Mouse (Mus musculus) MN1 (cell line): ENCODE results near the gene Aspn.
"Not testable (repeated sequence)": the region's sequence is repeated elsewhere in the genome, so short reads cannot be mapped to it uniquely, and the experiment has no call there.

Experiments
- DNase-seq: peaks from one replicate; pipeline ENCODE4 v3.0.0-alpha.2; 2016; ENCODE audit warnings: low spot score

Aspn gene

GRCm38 (mm10) chr13:49584307-49585005 lies 40.2 kb downstream of the Aspn start:
- no peak for DNase-seq

DNA sequence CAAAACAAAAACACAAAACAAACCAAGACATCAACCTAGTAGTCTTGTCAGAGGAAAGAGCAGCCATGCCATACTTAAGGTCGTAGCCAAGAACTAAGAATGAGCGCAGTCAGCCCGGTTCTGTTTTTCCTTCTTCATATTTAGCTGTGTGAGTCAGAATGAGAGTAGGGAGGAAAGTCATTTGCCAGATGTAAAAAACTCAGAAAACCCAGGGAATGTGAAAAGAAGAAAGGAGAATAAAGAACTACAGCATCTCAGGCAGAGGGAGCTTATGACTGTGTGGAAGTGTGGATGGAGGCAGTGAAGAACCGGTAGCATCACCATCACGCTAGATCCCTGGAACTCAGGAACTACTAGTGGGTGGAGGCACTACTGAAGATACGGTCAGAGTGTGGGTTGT lies 41.8 kb downstream of the Aspn start:
- no peak for DNase-seq

DNA sequence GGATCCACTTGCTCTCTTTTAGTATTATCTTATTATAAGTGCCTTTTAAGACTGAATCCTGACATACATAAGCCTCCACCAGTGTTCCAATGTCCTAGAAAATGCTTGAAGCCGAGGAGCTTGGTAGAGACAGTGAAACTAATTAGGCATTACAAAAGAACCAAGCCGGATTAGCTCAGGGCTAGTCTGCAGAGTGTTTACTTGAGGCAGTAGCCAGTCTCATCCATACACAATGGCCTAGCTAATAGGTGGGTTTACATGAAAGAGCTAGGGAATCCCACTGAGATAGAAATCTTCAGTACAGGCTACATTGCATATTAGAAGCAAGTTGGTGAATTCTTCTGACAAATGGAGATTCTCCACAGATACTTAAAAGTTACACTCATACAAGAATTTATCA lies 58.3 kb downstream of the Aspn start:
- not testable (repeated sequence) for DNase-seq

GRCm38 (mm10) chr13:49603603-49604002 lies 59.4 kb downstream of the Aspn start:
- DNase-seq = no peak

- DNase-seq = no peak
Measured at GRCm38 (mm10) chr13:49607714-49608113, 63.5 kb downstream of the Aspn start, which contains the start of gene Ogn. TSS of gene Ogn (plus strand) at chr13:49608046.

- no peak for DNase-seq
Measured at GRCm38 (mm10) chr13:49608589-49609322, 64.5 kb downstream of the Aspn start.

DNA sequence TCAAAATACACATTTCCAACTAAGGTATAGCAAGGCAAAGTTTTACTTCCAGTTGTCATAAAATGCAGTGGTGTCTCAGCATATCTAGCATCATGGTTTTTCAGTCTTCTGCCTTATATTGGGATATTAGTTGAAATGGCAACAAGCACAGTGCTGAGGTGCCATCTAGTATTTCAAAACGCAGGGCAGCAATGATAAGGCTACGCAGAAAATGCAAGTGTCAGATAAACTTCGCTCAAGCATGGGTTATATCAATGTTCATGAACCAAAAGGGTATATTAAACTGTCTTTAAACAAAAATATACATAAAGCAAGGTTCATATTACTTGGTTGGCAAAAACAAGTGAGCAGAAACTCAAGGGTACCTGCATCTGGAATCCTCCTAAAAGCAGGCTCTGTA lies 72.8 kb downstream of the Aspn start:
- DNase-seq = no peak
